Mouse (Mus musculus) kidney, postnatal 10 days (tissue): ENCODE measurements at regions not wholly inside any gene's neighbourhood (a gene's known extent, or its start where the extent isn't known, plus 50 kb on each side); places are given as distances from the start of the nearest gene placed in this dataset.
A peak's percentile ranks its signal among the peaks of the same experiment; 100 is the strongest.

Experiments used
- DNase-seq: peaks from one replicate; pipeline ENCODE4 v3.0.0; 2021; ENCODE audit warnings: mixed read lengths

GRCm38 (mm10) chr12:32653096-32653495 lies 166.2 kb upstream of the Nampt start:
- DNase-seq, result peak; percentile 10

DNA sequence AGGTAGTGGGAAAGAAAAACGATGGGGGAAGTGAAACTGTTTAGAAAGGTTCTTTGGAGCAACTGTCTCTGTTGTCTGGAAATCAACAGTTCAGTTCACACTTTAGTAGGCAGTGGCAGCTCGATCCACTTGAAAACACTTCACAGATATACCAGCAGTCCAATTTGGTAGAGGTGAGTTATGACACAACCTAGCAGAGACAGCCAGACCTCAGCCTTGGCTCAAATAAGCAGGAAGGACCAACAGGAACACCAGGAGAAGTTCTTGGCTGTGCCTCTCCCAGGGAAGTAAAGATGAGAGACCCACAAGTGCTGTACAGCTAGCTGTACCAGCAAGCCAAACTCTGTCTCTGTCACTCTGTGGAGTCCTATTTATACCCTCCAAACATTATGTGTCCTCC lies 163.2 kb upstream of the Nampt start:
- DNase-seq, result no peak

DNA sequence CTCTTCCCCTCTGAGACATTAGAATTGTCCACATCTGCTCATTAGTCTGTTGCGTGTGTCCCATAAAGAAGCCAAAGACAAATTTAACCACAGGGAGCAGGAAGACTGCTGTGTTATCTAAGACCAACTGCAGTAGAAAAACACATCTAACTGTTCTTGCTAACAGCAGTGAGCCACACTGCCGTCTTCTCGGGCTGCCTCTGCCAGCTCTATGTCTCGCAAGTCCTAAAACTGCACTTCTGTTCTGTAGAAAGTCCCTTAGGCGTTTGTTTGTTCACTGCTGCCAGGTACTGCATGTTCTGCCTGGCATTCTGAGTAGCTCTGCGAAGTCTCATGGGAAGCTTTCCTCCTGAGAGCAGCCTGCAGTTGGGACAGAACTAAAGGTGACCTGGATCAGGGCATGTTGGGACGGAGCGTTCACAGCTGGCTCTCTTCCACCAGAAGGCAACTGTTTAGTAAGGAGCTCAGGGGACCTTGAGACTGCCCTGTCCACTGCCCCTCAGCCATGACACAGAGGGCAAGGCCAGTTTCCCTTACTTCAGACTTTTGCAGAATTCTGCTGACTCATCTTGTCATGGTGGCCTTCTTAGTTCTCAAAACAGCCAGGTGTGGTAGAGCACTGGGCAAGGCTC lies 157.4 kb upstream of the Nampt start:
- DNase-seq, result peak; percentile 11

- no peak for DNase-seq
Measured at GRCm38 (mm10) chr12:32666040-32666439, 153.3 kb upstream of the Nampt start.

GRCm38 (mm10) chr12:32677908-32678307 lies 141.4 kb upstream of the Nampt start:
- no peak for DNase-seq

DNA sequence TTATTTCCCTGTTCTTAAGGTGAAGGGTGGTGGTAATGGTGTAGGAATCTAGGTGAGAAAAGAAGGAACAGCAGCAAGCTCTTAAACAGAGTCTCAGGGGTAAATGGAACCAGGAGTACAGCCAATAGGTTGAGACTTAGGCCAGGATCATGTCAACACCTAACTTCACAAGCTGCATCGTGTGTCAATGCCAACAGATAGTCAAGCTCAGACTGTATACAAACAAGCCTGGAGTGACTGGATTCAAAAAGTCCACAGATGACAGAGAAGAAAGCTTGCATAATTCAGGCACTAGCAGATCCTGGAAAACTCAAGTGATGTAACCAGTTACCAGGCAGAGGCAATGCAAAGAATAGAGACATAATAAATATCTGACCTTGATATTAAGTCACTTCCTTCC lies 140.6 kb upstream of the Nampt start:
- no peak for DNase-seq

DNA sequence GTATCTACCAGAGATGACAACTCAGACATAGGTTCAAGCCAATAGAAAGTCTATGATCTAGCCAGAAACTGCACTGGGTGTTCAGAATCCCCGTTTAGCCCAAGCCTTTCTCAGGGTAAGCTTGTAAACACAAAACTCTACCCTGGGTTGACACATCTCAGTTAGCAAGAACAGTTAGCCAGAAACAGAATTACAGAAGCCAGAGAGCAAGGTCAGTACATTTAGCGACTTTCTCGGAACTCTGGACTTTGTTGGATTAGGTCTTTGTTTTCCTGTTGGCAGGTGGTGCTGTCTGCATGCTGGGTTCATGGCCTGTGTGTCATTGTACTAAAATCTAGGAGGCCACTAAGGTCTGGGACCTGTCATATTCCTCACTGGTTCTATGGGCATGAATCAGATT lies 137.4 kb upstream of the Nampt start:
- DNase-seq, result no peak

DNA sequence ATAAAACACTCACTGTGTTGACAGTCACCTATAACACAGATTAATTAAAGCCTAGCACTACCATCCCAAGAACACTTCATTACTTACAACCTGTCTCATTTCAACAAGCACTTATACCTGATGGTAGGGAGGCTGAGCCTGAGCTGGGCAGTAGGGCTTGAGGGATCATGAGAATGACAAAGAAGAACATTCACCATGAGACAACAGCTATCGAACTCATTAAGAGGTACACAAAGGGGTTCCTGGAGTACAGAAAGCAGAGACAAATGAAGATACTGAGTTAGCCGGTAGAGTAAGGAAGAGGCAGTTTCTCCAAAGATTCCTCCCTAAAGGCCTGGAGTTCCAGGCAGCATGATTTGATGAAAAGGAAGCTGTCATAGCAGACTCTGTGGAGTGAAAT lies 136.0 kb upstream of the Nampt start:
- DNase-seq, result no peak

GRCm38 (mm10) chr12:32685788-32686385 lies 133.5 kb upstream of the Nampt start:
- DNase-seq, result no peak

DNA sequence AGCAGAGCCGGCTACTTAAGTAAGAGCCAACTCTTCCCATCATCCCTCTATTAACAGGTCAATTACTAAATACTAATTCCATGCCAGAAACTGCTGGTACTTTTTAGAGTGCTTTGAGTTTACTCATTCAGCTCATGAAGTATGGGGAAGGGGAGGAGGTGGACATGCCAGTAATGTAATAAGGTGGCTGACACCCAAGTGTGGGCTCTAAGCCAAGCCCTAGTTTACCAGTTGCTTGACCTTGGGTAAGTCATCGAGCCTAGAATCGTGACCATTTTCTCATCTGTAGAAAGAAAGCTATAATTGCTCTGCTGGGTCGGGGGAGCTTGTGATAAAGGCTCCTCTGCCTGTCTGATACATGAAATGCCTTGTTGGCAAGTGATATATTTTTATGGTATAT lies 130.0 kb upstream of the Nampt start:
- peak; percentile 17 for DNase-seq

- no peak for DNase-seq
Measured at GRCm38 (mm10) chr12:32690096-32690495, 129.2 kb upstream of the Nampt start.

- peak; percentile 64 for DNase-seq
Measured at GRCm38 (mm10) chr12:32692081-32692819, 127.1 kb upstream of the Nampt start.

- DNase-seq, result no peak
Measured at GRCm38 (mm10) chr12:32692962-32693361, 126.4 kb upstream of the Nampt start.

DNA sequence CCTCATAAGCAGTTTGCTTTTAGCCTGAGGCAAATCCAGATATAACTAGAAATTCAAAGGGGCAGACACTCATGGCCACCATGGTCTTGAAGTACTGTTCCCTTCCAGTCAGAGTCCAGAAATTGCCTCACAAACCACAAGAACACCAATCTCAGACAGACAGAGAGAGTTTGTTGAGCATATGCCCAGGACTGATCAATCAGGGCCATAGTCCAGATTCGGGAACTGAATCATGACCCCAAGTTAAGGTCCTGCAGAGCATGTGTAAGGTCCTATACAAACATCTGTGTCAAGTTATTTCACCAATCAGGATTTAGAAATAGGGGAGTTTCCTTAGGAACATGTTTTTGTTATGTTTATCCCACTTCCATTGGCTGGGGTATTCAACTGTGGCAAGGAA lies 125.7 kb upstream of the Nampt start:
- DNase-seq, result no peak

GRCm38 (mm10) chr12:32696832-32697231 lies 122.5 kb upstream of the Nampt start:
- no peak for DNase-seq

- no peak for DNase-seq
Measured at GRCm38 (mm10) chr12:32709188-32709587, 110.2 kb upstream of the Nampt start.

GRCm38 (mm10) chr12:32717129-32717921 lies 102.0 kb upstream of the Nampt start:
- peak; percentile 84 for DNase-seq

- no peak for DNase-seq
Measured at GRCm38 (mm10) chr12:32719203-32719602, 100.1 kb upstream of the Nampt start.

DNA sequence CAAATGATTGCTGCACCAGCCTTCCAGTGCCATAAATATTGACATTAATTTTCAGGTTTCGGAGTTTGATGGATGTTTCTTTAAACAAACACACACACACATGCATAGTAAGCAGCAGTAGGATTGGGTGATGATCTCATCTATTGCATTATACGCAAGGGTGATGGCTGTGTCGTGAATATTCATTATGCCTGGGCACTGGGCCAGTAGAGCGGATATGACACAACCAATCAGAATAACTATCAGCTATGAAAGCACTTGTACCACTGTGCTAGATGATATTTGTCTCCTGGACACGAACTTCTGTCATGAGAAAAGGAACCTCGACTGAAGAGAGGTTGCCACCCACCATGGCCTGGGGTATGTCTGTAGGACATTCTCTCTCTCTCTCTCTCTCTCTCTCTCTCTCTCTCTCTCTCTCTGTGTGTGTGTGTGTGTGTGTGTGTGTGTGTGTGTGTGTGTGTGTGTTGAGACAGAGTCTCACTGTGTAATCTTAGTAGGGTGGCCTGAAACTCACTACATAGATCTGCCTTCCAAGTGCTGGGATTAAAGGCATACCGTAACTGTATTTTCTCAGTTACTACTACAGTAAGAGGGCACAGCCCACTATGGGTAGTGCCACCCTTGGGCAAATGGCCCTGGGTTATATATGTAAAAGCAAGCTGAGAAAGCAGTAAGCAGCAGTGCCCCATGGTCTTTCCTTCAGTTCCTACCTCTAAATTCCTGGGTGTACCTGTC lies 94.7 kb upstream of the Nampt start:
- DNase-seq, result no peak

DNA sequence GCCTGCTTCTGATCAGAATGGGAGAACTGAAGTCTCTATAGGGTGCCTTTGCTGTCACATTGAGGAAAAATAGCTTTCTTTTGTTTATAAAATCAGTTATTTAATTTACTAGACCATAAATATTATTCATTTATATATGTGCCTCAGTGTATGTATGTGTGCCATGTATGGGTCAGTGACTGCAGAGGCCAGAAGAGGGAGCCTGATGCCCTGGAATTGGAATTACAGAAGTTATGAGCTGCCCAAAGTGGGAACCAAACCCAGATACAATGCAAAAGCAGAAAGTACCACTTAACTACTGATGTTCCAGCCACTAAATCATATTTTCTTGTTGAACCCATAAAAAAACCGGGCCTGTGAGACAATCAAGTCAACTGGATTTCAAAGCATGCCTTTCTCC lies 91.8 kb upstream of the Nampt start:
- DNase-seq, result no peak

DNA sequence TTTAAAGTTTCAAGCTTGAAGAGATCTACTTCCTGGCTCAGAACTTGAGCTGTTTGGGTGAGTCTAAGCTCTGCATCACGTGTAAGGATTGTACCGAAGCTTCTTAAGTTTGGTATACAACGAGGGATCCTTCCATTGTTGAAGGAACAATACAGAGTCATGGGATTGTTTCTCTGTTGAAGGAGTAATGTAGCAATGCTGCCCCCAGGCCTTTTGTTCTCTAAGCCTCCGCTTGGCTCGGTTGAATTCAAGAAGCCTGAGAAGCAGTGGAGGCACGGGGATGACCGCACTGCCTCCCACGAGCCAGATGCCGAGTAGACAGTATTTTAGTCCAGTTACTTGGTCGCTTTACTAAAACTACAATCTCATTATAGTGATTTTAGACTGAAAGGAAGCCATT lies 90.9 kb upstream of the Nampt start:
- no peak for DNase-seq

- DNase-seq, result no peak
Measured at GRCm38 (mm10) chr12:32735224-32735623, 84.1 kb upstream of the Nampt start.

DNA sequence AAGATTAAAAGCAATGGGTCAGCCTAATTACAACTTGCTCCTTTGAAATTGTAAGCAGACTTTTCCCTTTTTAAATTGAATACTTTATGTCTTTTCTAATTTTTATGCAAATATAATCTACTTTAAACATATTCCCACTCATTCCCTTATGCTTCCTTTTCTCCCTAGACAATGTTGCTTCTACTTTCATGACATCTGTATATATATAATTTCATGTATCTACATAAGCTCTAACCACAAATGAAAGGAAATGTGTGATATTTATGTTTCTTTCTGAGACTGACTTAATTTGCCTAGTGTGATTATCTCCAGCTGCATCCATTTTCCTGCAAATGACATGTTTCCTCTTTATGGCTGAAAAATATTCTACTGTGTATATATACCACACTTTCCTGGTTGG lies 77.9 kb upstream of the Nampt start:
- DNase-seq, result no peak
